Mouse (Mus musculus) megakaryocyte, embryonic 14.5 days (primary cell): ENCODE results near the gene Osgep.

Source experiments
- FLI1 ChIP-seq: IDR thresholded peaks from 2 replicates; pipeline ENCODE4 v1.6.1; 2012; ENCODE audit warnings: low read length, inconsistent platforms, mixed read lengths
- GATA1 ChIP-seq: IDR thresholded peaks from 3 replicates; pipeline ENCODE4 v1.6.1; 2012; ENCODE audit warnings: mixed read lengths, low read length, inconsistent platforms, borderline replicate concordance

GRCm38 (mm10) chr14:50968216-50968980 lies 43.7 kb upstream of the Osgep start:
- no peak for TF ChIP-seq GATA1
- no peak for TF ChIP-seq FLI1
